Mouse (Mus musculus) kidney, adult 18-20 months (tissue): ENCODE results near the gene March8.

Source experiments
- DNase-seq: peaks from one replicate; pipeline ENCODE4 v3.0.0; 2021

March8 gene

DNA sequence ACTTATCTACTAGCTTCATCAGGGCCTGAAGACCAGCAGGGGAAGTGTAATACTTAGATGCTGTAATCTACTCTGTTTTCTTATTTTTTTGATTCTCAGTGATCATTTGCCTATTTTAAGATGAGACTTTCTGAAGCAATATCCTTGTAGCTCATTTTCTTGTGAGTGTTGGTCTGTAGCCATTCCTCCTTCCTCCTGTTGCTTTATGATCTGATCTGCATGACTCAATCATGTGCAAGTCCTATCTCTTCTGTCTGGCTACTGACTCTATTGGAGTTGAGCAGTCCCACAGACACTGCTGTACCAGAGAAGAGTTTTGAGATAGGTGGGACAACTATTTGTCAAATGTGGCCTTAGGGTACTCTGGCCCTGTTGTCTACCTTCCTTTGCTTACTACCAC, 36.8 kb downstream of the March8 start:
- DNase-seq = no peak

GRCm38 (mm10) chr6:116378892-116379291, 41.1 kb downstream of the March8 start:
- no peak for DNase-seq

- no peak for DNase-seq
Observed at GRCm38 (mm10) chr6:116380157-116380556, 42.3 kb downstream of the March8 start.

DNA sequence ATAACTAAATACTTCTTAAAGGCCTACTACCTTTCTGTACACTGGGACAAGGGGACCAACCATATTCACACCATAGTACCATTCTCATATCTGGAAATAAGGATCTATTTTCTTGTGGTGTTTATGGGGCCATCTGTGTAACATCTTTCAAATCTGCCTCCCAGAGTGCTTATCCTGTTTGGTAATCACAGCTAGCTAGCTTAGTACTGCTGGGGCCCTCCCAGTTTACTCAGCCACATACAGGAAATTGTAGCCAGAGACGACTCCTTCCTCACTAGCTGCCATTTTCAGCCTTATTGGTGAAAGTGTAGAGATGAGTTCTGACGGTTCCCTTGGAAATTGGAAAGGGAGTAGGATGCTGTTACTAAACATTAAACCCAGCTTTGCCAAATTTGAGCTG, 43.8 kb downstream of the March8 start:
- DNase-seq = no peak

DNA sequence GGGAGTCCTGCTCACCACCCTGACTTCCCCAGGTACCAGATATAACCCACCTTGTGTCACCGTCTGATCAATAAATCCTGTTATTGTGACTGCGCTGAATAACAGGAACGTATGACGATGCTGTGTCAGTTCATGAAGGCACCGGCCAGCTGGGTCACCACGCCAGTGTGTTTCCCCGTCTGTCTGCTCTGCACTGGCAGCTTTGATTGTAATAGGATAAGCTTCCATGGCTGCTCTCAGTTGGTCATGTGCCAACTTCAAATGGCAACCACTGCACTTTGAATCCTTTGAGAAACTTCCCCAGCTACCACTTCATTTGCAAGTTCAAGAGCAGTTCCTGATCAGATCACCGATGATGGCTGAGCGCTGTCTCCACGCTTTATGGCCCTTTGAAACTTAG, 45.8 kb downstream of the March8 start:
- no peak for DNase-seq

GRCm38 (mm10) chr6:116385194-116386044, 47.6 kb downstream of the March8 start:
- peak; percentile 22 for DNase-seq

GRCm38 (mm10) chr6:116386045-116386415, 48.2 kb downstream of the March8 start:
- peak; percentile 62 for DNase-seq

GRCm38 (mm10) chr6:116386506-116386905, 48.7 kb downstream of the March8 start:
- no peak for DNase-seq

- no peak for DNase-seq
Observed at GRCm38 (mm10) chr6:116388068-116388467, 50.2 kb downstream of the March8 start.

DNA sequence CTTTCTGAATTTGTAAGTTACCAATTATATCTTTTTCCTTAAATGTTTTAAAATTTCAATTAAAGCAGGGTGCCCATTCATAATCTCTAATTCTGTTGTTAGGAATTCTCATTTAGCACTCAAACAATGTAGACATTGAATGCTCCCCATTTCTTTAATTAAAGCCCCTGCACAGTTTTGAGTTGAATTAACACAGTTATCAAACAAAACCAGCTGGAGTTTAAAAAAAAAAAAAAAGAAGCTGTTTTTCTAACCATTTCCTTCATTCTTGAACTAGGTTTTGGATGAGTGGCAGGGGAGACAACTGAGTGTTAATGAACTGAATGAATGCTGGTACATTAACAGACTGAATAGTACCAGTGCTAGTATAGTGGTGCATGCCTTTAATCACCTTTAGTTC, 51.7 kb downstream of the March8 start:
- no peak for DNase-seq

DNA sequence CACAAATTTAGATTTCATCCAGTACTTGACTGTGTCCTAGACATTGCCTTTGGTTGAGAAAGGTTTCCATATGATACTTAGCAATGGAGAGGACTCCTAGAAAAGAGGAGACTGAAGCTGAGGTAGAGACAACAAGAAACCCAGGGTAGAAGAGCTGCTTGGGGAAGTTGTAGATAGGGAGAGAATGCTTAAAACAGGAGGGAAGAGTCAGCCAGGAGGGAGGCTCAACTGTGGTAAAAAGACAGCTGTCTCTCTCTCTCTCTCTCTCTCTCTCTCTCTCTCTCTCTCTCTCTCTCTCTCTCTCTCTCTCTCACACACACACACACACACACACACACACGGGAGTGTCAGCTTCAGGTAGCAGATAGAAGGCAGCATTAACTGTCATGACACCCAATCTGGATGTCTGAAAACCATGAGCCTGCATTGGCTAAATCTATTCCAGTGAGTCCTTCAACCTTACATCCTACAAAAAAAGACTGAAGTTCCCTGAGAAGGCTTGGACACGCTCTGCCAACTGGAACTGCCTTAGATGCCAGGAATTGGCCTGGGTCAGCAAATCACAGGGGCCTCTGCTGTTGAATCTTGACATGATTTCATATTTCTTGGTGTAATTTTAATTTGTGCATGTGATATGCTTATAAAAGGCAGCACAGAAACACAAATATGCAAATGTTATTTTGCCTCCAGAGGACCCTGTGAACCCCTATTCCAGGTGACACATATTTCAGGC, 57.3 kb downstream of the March8 start:
- DNase-seq = no peak

DNA sequence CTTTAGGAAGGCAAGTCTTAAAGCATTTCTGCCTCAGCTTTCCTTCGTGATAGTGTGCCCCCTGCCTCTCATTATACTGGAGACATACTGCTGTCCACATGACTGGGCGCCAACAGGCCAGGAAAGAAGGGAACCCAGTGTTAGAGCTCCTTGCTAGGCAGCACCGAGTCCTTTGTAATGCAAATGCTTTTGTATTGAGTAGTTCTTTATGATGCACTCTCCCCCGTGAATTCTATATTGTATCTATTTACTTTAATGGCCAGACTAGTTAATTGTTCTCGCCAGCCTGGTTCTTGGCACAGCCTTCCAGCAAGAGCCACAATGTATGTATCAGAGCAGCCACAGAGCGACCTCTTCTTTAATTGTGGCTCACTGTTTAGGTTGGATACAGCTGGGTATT, 59.8 kb downstream of the March8 start:
- DNase-seq = peak; percentile 1

DNA sequence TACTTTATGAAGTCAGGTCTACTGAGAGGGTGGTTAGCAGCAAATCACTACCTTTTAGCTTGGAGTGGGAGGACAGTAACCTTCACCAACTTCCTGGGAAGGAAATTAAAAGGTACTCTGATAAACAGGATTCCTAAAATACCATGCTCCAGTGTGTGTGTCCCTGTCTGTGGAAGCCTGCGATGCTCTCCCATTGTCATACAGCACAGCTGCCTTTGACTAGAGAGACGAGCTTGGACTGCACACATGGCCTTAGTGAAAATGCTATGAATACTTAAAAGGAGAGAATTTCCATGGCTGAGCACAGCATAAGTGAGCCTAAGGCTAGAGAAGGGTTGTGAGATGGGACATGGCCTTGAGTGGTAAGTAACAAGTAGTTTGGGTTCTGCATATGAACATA, 60.3 kb downstream of the March8 start:
- DNase-seq = no peak

DNA sequence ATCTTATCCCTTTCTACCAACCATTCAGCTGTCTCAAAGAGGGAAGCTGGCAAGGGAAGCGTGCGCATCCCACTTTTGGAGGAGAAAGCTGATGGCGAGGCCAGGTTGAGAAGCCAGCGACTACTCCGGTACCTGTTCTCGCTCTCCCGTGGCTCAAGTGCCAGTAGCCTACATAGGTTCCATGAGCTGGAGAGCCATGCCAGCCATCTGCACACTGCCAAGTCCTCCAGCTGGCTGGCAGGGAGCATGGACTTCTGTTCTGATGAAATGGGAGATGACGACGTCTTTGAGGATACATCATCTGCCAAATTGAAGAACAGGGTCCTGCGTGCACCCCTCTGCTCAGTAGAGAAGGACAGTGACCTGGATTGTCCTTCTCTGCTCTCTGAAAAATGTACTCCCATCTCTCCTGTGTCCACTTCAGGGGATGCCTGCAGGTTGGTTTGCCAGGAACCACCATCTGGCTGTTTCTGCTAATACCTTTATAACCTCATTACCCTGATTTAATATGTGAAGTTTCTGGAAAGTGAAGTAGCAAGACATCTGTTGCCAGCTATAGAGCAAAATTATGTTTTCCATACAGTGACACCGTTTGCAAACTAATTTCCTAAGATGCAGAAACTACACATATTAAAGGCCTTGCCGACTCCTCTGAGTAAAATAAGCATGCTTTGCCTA, 64.1 kb downstream of the March8 start:
- no peak for DNase-seq

DNA sequence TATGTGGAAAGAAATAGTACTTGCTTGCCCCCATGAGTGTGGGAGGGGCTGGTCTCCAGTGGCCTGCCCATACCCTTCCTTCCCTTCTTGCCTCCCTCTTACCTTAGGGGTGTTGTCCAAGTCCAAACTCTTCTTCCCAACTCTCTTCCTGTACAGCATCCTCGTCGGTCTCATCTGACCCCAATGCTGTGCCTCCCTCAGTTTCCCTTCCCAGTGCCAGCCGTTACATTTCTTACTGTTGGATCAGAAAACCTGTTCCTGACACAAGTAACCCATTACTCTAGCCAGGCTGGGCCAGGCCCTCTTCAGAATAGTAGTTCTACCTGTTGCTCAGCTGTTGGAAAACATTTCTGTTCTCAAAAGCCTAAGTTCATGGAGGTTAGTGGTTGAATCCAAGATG, 64.6 kb downstream of the March8 start:
- no peak for DNase-seq

DNA sequence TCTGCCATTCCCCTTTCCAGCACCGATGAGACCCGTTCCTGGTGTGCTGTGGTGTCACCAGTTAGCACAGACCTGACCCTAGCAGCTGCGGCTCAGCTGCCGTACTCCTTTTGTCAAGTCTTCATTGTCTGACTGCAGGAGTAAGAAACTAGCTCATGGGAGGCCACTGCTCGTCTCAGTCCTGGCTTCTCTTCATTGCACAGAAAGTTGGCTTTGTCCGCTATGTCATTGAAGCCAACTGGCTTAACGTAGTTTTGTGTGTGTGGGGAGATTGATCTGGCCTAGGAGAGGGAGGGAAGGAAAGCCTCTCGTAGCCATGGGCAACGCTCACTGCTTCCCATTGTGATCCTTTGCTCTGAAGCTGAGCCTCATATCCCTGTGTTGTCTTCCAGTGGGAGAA, 67.4 kb downstream of the March8 start:
- DNase-seq = no peak

DNA sequence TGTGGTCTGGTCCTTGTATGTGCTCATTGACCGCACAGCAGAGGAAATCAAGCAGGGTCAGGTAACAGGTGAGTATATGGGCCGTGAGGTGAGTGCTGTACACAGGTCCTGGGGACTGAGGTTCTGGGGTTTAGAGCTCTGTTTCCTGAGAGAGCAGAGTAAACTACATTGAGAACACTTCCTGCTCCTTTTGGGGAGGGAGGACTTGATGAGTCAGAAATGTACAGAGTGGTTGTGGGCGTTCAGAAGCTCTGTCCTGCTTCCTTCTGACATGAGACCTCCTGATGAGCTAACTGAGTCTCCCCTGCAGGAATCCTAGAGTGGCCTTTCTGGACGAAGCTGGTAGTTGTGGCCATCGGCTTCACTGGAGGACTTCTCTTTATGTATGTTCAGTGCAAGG, 67.9 kb downstream of the March8 start:
- DNase-seq = no peak

DNA sequence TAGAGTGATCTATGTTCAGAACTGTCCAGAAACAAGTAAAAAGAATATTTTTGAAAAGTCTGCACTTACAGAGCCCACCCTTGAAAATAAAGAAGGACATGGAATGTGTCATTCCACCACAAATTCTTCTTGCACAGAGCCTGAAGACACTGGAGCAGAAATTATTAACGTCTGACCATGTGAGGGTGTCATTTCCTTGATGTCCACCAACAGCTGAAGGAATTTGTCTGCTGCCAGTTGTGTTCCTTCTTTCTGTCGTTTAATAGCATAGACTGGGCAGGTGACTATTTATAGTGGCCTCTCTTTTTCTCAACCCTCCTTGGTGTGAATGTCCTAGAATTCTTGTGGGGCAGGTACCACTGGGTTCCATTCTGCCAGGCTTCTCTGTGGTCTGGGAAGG, 68.3 kb downstream of the March8 start:
- DNase-seq = no peak

DNA sequence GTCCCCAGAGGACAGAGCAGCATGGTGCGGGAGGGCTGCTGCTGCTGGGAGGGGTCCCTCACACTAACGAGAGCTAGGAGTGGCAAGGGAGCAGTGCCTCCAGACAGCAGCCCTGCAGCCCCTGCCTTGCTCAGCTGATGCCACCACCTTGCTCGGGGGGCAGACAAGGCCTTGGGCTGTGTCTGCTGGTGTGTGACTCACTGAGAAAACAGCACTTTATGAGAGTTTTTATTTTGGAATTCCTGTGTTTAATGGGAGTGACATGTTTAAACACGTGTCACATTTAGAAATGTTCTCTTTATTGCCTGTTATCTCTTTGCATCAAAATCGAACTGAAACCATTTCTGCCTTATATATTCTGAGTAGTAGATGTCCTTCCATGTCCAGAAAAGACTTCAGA, 68.9 kb downstream of the March8 start:
- no peak for DNase-seq

DNA sequence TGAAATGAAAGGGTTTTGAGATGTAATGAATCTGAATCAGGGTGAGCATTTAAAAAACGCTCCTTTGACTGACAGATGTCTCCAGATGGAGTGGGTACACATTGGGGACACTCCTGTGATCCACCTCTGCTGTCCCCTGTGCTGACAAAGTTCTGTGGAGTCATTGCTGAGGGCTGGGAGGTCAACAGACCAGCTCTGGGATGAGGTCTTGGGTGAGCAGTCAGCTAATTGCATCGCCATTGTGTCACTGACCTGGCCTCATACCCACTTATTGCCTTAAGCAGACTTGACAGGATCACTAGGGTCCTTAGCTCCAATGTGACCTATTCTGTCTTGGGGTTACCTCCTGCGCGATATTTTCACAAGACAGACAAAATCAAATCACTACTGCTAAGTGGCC, 69.4 kb downstream of the March8 start:
- no peak for DNase-seq

- DNase-seq = no peak
Observed at GRCm38 (mm10) chr6:116407956-116408657, 70.3 kb downstream of the March8 start.

- no peak for DNase-seq
Observed at GRCm38 (mm10) chr6:116410436-116410835, 72.6 kb downstream of the March8 start.

DNA sequence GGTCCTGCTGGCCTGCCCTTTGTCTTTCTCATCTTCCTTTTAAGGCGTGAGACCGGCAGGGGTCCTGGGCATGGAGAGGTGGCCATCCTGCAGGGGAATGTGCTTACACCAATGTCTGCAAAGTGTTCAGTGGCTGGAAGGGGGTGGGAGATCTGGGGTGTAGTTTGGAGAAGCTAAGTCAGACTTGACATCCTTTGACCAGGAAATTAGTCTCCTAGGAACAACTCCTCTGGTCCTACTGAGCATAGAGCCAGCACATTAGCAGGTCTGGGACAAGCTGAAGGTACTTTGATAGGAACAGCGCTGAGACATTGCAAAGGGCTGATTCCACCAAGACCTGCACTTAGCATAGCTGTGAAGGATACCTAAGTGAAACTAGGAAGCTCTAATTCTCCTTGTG, 73.9 kb downstream of the March8 start:
- no peak for DNase-seq
